Mouse (Mus musculus) olfactory bulb, adult 2 months (tissue): ENCODE measurements at regions not wholly inside any gene's neighbourhood (a gene's known extent, or its start where the extent isn't known, plus 50 kb on each side); places are given as distances from the start of the nearest gene placed in this dataset.
"Not testable (repeated sequence)": the region's sequence is repeated elsewhere in the genome, so short reads cannot be mapped to it uniquely, and the experiment has no call there.

Source experiments
- CTCF ChIP-seq: fragments of 200-500 bp; IDR thresholded peaks from 2 replicates; pipeline ENCODE4 v1.5.1; 2012; ENCODE audit warnings: low read depth, mild to moderate bottlenecking, low read length, moderate library complexity; ENCODE audit not compliant: insufficient read depth
- POLR2A ChIP-seq: fragments of 200-500 bp; IDR thresholded peaks from 2 replicates; pipeline ENCODE4 v1.6.1; 2012; ENCODE audit warnings: mild to moderate bottlenecking, low read depth, low read length, moderate library complexity; ENCODE audit not compliant: insufficient read depth

DNA sequence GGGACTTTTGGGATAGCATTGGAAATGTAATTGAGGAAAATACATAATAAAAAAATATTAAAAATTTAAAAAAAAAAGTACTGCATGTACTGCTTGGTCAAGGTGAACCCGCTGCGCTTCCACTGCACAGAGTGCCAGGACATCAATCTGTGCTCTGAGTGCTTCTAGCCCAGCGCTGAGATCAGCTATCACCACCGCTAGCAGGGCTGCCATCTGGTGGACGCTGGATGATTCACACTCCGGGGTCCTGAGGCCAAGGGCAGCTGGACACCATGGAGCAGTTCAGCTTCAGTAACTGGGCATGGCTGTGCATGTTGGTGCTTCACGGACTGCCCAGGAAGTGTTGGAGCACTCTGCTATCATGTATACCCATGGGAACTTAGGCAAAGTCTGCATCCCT is 102.1 kb upstream of the Syn3 start:
- not testable (repeated sequence) for TF ChIP-seq CTCF, POLR2A
